Mouse (Mus musculus) testis, postnatal 10 days (tissue): ENCODE results near the gene Insm2.
A peak's percentile ranks its signal among the peaks of the same experiment; 100 is the strongest.
"Not testable (repeated sequence)": the region's sequence is repeated elsewhere in the genome, so short reads cannot be mapped to it uniquely, and the experiment has no call there.

Source experiments
- DNase-seq: peaks from one replicate; pipeline ENCODE4 v3.0.0; 2021; ENCODE audit warnings: low spot score

The Insm2 gene

DNA sequence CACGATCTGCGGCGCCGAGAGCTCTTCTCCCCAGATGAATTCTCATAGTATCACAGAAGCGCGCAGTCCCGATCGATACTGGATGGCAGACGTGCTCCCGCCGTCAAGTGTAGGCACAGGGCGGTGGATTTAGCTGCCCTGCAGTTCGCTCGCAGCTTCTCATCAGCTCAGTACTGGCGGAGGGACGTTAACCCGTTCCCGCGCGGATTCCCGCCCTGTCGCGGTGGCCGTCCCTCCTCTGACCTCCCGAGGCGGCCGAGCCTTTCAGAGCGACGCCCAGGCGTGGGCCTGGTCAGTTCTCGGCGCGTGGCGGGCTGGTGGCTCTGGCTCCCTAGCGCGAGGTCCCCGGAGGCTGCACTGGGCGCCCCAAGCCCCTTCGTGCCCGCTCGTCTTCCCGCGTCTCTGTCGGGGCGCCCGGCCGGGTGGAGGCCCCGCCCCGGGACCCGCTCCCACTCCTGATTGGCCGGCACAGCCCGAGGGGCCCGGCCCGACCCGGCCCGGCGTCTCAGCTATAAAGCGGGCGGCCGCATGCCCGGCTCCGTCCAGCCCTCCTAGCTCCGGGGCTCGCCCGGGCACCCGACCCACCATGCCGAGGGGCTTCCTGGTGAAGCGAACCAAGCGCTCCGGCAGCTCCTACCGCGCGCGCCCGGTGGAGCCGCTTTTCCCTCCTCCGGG lies at the start of gene Insm2:
Insm2 (plus strand) TSS at position 541 of the 675 bp plus-strand sequence.
- DNase-seq: no peak

DNA sequence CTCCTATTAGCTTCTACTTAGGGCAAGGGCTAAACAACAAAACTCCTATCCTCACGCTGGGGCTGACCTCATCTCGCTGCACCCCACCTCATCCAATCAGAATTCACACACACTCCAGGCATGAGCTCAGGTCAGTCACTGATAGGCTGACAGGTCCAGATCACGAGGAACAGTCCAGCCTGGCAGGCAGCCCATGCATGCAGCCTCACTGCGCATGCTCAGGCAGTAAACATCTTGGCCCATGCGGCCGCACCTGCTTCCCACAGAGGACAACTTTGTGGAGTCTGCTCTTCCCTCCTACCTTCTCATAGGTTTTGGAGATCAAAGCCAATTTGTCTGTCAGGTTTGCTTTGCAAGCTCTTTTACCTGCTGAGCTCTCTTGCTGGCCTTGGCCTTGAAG lies 44.3 kb upstream of the Insm2 start:
- not testable (repeated sequence) for DNase-seq

DNA sequence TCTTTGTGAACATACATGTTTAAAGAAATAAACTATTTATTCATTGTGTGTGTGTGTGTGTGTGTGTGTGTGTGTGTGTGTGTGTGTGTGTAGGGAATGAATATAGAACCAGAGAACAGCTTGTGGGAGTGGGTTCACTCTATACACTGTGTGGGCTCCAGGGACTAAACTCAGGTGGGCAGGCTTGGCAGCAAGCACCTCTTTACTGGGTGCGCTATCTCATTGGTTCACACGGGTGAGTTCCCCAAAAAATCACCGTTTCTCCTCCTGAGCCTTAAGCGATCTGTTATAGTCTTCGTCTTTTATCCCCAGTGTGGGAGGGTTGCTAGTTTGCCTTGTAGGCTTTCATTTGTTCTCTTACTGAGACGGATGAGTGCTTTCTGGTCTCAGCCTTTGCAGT lies 41.4 kb upstream of the Insm2 start:
- no peak for DNase-seq

DNA sequence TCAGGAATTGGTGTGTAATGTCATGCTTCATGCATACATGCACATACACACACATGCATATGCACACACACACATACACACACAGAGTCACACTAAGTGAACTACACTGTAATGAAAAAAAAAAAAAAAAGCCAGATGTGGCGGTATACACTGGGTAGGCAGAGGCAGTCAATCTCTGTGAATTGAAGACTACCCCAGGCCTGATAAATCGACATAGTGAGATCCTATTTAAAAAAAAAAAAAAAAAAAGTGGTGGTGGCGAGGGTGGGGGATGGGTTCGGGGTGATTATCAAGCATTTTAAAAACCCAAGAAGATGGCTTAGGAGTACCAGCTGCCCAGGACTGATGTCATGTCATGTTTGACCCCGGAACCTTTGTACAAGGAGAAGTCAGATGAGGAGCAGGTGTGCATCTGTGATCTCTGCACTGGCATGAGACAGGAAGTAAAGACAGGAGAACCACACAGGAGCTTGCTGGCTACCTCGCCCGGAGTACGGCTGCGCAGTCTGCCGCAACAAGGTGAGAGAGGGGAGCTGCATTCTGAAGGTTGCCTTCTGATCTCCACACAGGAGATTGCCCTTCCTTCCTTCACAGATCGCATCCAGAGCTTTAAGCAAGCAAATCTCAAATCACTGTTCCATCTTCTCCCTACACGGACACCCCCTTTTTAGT lies 39.9 kb upstream of the Insm2 start:
- DNase-seq: no peak

DNA sequence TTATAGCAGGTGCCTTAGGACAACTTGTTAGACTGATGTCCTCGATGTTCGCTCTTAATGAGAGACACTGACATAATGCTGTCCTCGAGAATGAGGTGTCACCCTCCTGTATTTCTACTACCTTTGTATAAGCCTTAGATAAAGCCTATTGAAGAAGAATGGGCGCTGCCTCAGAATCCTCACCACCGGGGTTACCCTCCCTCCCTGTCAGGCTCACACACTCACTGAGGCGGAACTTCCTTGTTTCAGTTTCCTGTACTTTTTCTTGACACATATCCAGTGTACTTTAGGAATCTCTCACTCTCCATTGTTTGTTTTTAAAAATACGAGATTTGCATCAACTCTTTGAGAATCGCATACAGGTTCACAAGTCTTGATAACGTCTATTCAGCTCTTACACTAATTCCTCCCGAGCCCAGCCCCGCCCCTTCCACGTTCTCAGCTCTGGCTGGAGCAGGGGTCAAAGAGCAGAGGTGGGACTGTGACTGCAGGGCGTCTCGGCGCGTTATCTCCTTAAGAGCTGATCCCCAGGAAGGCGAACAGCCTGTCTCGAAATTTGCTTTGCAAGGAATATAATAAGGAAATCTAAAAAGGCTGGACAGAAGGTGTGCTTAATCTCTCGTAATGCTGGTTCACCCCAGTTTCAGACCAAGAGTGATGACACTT lies 39.1 kb upstream of the Insm2 start:
- DNase-seq: no peak

DNA sequence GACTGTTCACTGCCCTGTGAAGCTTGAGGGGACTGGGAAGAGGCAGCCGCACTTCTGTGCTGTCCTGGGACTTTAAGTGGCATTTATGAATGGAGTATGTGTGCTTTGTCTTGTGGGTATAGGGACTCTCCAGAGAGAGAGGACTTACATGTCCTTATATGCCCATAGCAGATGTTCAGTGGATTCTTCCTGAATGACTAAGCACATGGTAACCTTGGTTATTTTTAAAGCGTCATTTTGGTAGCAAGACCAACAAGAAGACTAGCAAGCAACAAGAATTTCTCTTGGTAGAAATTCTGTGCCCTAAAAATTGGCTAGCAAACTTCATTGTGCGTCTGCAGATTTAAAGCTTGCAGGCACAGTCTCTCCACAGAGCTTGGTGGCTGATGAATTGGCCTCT lies 35.5 kb upstream of the Insm2 start:
- no peak for DNase-seq

DNA sequence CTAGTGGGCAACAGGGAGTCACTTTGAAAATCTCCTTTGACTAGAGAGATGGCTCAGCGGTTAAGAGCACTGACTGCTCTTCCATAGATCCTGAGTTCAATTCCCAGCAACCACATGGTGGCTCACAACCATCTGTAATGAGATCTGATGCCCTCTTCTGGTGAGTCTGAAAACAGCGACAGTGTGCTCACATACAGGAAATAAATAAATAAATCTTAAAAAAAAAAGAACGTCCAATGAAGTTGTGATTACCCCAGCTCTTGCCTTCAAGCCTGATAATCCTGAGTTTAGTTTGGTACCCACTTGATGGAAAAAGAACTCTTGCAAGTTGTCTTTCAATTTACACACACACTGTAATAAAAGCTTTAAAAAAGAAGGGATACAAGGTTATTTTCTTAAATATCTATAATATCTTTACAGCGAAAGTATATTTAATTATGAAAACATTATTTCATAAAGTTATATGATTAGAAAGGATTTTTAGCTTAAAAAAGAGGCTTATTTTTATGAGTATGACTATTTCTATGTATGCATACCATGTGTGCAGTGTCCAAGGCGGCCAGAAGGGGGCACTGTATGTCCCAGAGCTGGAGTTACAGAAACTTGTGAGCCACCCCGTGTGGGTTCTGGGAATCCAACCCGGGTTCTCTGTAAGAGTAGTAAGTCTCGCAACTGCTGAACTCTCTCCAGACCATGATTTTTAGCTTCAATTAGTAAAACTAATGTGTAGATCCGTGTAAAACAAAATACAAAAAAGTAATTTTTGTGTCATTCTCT lies 34.9 kb upstream of the Insm2 start:
- peak; percentile 46 for DNase-seq

DNA sequence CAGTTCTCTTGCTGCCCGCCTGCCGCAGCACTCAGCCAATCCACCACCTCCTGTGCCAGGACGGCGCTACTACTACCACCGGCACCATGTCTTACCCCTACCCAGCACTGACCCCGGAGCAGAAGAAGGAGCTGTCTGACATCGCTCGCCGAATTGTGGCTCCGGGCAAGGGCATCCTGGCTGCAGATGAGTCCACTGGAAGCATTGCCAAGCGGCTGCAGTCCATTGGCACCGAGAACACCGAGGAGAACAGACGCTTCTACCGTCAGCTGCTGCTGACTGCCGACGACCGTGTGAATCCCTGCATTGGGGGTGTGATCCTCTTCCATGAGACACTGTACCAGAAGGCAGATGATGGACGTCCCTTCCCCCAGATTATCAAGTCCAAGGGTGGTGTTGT lies 34.0 kb upstream of the Insm2 start, which contains the start of gene Aldoart2:
Aldoart2 (plus strand) TSS at position 34 of the 400 bp plus-strand sequence.
- no peak for DNase-seq

DNA sequence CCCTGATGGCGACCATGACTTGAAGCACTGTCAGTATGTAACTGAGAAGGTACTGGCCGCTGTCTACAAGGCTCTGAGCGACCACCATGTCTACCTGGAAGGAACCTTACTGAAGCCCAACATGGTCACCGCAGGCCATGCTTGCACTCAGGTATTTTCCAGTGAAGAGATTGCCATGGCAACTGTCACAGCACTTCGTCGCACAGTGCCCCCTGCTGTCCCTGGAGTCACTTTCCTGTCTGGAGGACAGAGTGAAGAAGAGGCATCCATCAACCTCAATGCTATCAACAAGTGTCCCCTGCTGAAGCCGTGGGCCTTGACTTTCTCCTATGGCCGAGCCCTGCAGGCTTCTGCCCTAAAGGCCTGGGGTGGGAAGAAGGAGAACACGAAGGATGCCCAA lies 33.4 kb upstream of the Insm2 start:
- no peak for DNase-seq

DNA sequence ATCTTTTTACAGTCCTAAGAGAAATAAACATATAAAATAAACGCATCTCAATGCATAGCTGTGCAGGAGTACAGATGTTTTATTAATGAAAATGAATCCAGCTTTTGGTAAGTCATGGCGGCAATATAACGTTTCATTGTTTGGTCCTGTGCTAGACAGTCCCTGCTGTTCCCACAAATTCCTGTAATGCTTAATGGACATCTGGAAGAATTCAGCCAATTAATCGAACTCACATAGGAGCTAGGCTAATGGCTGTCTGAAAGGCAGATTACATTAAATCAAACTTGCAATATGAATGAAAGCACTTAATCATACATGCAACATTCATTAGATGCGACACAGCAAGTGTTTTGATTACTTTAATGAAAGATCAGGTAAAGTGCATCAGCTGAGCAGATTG lies 32.4 kb upstream of the Insm2 start:
- no peak for DNase-seq

DNA sequence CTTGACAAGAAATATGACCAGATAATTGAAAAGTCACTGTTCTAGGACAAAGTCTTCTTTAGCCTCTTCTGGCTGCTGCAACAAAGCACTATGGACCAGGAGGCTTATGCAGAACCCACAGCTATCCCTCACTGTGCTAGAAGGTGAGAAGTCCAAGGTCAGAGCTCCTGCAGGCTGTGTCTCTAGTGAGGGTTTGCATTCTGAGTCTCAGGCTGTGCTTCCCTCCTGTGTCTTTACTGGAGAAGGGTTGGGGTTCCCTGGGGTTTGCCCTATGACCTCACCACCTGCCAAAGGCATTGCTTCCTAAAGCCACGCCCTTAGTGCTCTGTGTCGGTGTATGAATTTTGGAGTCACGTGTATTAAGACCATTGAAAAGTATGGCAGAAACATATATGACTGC lies 30.8 kb upstream of the Insm2 start:
- no peak for DNase-seq

DNA sequence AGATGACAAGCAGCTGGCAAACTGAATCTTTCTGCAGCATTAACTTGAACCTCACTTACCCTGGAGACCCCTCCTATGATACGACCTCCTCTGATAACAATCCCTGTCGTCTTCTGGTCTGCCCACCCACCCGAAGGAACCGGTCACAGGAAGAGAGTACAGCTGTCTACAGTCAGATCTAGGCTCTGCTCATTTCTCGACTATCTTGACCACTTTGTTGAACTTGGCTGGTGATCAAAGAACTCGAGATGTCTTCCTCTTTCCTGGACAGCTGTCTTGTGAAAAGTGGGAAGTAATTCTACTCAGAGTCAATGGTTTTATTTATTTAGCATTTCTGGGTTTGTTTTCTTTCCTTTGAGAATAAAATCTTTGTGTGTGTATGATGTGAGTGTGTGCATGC lies 29.6 kb upstream of the Insm2 start:
- DNase-seq: no peak

DNA sequence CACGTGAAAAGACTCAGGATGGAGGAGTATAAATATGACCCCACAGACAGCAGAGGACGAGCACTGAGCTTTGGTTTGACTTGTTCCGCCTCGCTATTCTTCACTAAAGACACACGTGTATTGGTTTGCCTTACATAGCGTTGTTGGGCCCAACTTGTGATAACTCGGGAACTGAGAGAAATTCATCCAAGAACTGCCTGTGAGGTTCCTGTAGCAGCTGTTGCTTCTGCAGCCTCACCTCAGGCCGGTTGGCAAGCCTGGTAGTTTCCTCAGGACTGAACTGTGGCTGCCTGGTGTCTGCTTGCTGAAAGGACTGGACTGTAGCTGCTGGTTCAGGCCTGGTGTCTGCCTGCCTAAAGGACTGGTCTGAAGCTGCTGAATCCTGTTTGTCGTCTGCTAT lies 28.6 kb upstream of the Insm2 start:
- no peak for DNase-seq

DNA sequence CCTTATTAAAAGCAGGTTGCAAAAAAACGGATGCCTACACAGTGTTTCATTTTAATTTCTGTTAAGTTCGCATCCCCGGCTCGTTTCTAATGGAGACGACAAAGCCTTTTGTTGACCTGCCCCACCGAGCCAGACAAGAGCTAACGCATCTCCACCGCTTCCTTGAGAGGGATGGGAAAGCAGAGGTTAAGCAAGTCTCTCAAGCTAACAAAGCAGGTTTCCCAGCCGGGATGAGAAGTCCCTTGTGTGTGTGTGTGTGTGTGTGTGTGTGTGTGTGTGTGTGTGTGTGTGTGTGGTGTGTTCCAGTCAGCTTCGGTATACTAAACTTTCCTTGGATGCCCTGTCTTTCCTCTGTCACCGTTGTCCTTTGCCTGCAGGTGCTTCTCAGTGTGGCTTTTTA lies 28.0 kb upstream of the Insm2 start:
- no peak for DNase-seq

DNA sequence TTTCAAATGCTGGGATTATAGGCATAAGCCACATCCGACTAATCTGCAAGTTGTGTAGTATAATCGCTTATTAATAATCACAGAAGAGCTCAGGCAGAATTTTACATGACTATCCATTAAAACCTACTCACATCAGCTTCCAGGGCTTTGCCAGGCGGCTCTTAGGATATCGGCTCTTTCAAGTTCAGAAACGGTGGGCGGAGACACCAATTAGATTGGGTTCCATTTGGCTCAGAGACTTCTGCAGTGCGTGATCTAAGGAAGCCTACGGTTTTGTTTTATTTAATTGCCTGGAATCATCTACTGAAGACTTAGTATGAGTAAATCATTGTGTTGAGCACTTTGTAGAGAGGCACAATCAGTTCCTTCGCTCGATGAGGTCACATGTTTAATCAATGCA lies 27.6 kb upstream of the Insm2 start:
- DNase-seq: no peak

DNA sequence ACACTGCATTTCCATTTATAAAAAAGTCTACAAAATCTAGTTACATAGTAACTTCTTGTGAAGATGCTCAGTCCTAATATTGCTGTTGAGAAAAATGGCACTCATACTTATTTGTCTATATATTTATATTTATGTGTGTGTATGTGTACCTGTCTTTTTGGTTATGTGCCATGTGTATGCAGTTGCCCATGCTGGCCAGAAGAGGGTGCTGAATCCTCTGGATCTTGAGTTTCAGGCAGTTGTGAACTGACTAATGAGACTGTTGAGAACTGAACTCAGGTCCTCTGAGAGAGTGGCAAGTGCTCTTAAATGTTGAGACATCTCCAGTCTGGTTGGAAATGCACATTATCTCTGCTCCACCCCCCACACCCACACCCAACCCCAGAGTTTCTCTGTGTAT lies 26.1 kb upstream of the Insm2 start:
- DNase-seq: no peak

DNA sequence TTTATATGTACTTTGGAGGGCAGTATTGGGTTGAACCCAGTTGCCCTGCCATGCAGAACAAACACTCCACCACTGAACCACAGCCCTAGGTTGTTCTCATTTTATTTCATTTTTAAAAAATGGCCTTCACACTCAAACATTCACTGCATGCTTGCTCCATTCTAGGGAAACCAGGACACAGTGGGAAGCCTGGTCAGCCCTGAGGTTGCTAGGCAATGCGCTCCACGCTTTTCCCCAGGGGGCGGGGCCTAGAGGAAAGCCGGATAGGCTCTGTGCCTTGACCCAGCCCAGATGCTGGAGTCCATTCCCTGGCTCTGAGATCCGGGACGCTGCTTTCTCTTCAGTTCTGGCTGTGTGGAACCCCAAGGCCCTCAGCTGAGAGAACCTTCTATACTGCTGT lies 25.4 kb upstream of the Insm2 start:
- no peak for DNase-seq

DNA sequence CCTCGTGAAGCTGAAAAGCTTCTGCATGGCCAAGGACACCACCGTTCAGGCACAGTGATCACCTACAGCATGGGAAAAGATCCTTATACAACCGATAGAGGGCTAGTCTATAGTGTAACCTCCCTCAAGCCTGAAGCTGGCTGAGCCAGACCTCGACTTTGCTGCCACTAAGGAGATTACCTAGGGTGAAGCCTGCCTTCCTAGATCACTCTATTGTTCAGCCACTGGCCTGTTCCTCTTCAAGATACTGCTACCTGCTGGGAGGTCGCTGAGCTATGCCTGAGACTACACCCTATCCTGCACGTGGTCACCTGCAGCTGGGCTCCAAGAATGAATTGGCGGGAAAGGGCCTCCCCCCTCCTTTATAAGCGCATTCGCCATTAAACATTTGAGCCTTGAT lies 12.3 kb upstream of the Insm2 start:
- DNase-seq: not testable (repeated sequence)

DNA sequence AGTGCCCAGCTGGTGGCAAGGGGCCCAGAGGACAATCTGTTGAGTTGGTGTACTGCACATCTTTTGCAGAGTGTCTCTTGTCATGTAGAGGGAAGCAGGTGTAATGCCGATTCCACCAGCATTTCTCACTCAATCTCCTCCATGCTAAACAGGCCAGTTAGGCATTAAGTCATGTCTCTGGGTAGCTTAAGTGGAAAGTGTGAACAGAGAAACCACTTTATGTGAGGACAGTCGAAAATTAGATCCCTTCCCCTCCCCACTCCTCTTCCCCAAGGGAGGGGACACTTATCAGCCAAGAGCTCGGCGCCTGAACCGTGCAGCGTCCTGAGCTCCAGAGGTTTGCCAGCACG lies 715 bp upstream of the Insm2 start:
- no peak for DNase-seq

DNA sequence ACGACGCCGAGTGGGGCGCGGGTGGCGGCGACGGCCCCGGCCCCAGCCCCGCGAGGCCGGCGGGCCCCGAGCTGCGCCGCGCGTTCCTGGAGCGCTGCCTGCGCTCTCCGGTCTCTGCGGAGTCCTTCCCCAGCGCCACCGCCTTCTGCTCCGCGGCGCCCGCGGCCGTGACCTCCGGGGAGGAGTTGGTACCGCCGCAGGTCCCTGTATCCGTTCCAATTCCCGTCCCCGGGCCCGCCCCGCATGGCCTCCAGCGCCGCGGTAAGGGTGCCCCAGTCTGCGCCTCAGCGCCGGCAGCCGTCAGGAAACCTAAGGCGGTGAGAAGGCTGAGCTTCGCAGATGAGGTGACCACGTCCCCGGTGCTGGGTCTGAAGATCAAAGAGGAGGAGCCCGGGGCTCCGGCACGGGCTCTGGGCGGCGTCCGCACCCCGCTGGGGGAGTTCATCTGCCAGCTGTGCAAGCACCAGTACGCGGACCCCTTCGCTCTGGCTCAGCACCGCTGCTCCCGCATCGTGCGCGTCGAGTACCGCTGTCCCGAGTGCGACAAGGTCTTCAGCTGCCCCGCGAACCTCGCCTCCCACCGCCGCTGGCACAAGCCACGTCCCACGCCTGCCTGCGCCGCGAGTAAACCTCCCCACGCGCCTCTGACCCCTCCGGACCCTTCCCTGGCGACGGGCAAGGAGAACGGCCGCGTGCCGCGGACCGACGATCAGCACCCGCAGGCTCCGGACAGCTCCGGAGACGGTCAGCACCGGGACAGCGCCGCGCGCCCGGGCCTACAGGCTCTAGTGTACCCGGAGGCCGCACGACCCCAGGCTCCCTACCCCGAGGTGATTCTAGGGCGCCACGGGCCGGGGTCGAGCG lies 644 bp downstream of the Insm2 start:
- DNase-seq: peak; percentile 86

DNA sequence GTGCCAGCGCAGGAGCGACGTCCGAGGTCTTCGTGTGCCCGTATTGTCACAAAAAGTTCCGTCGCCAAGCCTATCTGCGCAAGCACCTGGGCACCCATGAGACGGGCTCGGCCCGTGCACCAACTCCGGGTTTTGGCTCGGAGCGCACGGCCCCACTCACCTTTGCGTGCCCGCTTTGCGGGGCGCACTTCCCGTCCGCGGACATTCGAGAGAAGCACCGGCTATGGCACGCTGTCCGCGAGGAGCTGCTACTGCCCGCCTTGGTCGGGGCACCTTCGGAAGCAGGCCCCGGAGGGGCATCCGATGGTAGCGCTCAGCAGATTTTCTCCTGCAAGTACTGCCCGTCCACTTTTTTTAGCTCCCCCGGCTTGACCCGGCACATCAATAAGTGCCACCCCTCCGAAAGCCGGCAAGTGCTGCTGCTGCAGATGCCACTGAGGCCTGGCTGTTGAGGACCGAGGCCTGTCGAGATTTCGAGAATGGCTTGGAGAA lies 1.3 kb downstream of the Insm2 start:
- peak; percentile 42 for DNase-seq

DNA sequence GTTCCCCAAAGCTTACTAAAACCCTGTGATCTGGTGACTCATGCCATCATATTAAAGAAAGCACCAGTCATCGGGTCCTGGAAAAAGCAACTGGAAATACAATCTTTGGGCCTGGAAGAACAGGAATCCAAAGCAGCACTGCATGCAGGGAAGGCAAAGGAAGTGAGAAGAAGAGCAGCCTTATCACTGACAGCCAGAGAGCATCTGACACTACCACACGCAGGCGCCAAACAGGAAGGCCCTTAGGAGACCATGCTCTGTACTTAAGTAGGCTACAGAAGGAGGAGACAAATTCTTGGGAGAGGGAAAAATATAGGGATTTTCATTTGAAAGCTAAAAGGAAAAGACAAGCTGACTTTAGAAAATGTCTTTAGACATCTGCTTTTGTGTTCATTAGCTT lies 5.2 kb downstream of the Insm2 start:
- no peak for DNase-seq
